Mouse (Mus musculus): ENCODE measurements around the gene Enpep.

- TF ChIP-seq CTCF (IDR thresholded peaks at IDR 0.05; ENCODE audit: borderline replicate concordance, insufficient read depth, low read length) = no peak
- no peak for TF ChIP-seq POLR2A (IDR thresholded peaks at IDR 0.05; ENCODE audit: low read depth, low read length)
These were observed 107.5 kb downstream of the Enpep start for GRCm38 (mm10) chr3:129224806-129225576.
